Mouse (Mus musculus): ENCODE results near the gene Dcp1a.

DNA sequence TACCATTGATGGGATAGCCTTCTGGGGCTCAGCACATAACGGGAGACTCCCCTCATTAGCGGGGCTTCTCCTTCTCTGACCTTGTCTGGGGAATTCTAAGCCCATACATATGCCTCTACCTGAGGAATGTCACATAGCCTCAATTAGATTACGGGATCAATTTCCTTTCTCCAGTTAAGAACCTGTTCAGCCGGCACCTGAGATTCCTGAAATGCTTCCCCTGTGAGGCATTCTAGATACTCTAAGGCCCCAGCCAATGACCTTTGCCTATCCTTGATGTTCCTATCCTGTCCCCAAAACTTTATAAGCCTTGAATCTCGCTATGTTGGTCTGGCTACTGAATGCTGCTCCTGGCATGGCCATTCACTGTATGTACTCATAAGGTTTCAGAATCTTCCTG, 5.7 kb upstream of the Dcp1a start:
- TF ChIP-seq CTCF (IDR thresholded peaks at IDR 0.05; ENCODE audit: insufficient read depth, low read depth, low read length) (no peak), POLR2A (IDR thresholded peaks at IDR 0.05; ENCODE audit: insufficient read depth, low read depth, low read length) (no peak)

All from olfactory bulb, adult 2 months (tissue).